Mouse (Mus musculus) gastrocnemius, adult 18-20 months (tissue): Measurements from ENCODE around the gene Rmi2. TPM values are rescaled to one million over a fixed set of nuclear protein-coding genes. Genes with fewer than 3 reads are reported as not detected.
A peak's percentile ranks its signal among the peaks of the same experiment; 100 is the strongest.

Experiments
- DNase-seq: peaks from one replicate; pipeline ENCODE4 v3.0.0; 2021; ENCODE audit warnings: low spot score
- total RNA-seq, 2 experiments: library from RNA; stranded (reverse); gene quantifications; 2 replicates each; pipeline ENCODE4 v1.2.3; 2021

Gene Rmi2
- total RNA-seq, 2 experiments from 2014 or later = 0.95 to 1.5 TPM

DNA sequence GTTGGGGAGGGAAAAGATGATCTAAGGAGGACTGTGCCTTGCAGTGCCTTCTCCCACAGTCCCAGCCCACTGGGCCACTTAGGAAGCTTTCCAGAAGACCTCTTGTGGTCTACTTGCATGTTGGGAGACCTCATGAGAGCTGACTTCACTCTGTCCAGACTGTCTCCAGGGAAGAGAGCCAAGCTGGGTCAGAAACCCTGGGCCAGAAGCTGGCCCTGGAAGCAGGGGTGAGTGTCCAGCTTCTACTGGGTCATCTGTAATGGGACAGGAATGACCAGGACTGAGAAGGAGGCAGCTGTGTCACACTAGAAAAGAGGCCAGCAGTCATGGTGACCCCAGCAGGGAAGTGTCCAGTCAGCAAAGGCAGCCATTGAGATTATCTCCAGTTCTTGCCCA is 30.7 kb downstream of the Rmi2 start:
- DNase-seq = peak; percentile 54

DNA sequence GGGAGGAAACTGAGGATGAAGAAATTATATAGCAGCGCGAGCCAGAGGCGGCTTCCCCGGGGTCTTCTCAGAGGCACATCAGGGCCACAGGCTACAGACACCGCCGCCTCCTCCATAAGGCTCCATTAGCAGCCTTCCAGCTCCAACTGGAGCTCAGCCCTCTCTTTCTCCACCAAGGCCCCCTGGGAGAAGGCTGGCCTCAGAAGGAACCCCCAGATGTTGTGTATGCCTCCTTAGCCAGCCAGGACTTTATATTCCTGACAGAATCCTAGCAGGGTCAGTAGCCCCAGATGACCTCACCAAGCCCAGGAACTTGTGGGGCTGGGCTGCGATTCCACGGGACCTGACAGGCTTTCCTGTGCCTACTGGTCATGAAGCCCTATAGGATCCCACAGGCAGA is 32.0 kb downstream of the Rmi2 start:
- DNase-seq = peak; percentile 68

DNA sequence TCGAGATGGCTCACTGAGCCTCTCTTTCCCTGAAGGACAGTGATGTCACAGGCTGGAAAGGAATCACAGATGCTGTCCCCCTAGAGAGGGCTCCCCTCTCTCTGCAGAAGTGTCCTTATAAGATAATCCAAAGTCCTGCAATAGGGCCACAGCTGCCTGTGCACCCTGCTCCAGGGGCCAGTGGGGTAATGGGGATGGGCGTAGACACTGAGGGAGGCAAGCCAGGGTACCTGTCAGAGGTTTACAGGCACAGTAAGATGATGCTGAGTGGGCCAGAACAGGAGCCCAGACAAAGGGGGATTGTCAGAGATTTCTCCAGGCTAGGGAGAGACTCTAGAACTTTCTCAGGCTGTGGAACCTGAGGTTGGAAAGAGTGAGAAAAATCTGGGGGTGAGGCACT is 32.6 kb downstream of the Rmi2 start:
- no peak for DNase-seq

DNA sequence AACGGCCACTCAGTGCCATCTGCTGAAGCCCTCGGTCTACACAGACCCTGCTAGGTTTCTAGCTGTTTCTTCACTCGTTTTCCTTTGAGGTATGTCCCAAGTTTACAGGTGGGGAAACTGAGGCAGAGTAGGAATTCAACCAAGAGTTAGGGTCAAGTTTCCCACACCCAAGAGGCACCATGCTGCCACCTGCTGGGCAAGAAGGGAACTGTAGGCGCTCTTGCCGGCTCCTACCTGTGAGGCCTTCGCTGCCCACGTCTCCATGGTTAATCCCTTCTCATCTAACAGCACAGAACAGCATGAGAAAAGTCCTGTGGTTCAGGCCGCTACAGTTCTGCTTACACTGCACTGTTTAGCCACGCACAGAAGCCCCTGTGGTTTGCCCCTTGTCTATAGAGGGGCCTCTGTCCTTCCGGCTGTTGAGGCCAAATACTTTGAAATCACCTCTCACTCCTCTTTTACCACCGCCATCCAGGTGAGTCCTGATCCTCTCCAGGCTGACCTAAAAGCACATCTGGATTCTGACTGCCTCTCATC is 33.1 kb downstream of the Rmi2 start:
- DNase-seq = peak; percentile 64

DNA sequence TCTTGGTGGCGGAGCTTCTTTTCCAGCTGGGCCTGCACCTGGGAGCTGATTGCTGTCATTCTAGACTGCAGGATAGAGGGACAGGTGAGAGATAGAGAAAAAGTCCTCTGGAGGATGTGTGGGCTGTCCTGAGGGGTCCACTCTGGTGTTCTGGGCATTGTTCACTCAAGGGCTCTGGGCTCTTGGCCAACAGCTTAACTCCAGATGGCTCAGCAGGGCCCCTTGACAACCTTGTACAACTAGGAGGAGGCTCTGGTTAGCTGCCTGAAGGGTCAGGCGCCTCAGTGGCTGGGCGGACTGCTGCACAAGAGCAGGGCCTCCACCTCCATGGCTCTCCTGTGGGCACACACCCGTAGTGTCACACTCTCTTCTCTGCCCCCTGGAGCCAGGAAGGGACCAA is 36.1 kb downstream of the Rmi2 start:
- no peak for DNase-seq

DNA sequence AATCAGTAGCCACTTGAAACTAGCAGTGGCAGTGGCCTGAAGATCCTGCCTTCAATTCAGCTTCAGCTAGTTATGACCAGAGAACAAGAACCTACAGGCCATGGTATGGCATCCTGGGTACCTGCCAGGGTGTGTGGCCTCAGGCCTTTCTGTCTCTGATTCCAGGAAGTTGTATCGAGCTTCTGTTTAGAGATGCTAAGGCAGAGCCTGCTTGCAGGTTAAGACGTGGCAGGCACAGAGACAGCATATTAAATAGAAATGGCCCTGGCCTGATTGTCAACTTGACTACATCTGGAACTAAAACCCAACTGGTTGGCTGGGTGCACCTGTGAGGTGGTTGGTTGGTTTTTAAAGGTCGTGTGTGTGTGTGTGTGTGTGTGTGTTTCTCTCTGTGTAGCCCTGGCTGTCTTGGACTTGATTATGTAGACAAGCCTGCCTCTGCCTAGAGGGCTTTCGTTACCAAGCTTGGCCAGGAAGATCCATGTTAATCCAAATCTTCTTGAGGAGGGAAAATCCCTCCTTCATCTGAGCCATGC is 38.0 kb downstream of the Rmi2 start:
- DNase-seq = no peak

DNA sequence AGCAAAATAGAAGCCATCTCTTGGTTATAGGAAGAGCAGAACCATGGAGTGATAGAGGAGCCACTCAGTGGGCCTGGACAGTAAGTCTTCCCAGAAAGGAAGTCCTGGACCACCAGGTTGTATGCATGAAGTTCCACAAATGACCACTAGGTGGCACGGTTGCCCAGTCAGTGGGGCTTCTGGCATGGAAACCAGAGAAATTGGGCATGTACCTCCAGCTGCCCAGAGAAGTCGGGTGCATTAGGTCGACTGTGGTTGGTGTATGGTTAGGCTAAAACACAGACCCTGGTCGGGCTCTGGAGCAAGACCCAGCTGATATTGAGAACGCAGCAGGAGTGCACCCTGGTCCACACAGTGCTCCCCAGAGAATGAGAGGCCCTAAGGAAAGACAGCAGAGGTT is 38.8 kb downstream of the Rmi2 start:
- DNase-seq = peak; percentile 85

DNA sequence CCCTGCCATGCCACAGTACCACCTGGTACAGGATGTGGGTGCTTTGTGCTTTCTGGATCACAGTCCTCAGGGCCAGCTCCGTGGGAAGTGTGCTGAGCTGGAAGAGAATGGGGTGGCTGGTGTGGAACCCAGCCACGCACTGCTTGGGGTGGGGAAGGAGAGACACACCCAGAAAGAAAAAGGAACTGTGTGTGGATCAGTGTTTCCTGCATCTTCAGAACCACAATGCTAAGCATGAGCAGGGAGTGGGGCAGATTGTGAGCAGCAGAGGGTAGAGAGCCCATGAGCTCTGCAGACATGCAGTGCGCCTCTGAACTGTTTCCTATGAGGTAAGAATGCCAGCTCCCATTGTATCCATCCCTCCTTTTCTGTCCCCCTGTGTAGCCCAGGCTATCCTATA is 43.4 kb downstream of the Rmi2 start:
- no peak for DNase-seq

DNA sequence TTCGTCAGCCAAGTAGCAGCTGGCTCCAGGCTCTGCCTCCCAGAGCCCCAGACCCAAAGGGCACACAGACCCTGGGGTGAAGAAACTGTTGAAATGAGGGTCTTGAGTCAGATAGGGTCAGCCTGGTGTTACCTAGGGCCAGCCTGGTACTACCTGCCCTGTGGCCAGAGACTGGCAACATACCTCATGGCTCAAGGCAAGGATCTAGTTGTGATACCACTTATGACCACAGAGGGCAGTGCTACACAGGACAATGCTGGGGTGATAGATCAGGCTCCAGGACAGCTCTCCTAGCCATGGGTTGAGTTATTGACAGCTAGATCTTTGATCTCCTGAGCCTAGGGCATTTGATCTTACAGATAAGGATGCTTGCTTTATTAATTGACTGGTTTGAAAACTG is 44.6 kb downstream of the Rmi2 start:
- DNase-seq = peak; percentile 65

DNA sequence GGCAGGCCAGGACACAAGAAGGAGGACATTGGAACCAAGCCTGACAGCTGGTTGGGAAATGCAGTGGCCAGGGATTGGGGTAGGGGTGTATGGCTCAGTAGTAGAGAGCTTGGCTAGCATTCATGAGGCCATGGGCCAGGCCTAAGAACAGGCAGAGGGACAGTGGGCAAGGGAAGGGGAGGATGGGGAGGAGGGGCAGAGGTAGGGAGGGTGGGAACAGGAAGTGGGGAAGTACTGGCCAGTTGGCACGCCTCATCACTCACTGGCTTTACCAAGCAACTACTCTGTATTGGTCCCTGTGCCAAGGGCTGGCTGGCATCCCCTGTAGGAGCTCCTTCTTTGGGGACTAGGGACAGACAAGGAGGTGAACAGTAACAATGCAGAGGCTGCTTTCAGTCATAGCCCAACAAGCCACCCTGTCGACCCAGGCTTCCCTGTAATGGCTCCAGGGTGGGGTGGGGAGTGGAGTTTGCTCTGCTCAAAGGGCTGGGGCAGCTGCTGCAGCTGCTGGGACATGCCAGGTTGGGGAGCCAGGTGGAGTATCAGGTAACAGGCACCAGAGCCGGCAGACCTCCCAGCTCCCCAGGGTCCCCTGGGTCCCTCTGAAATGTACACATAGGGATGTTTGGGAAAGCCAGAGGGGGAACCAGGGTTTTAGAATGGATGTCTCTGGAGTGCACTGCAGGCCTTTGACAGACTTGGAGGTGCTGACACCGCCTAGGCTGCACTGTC is 46.5 kb downstream of the Rmi2 start:
- DNase-seq = no peak

DNA sequence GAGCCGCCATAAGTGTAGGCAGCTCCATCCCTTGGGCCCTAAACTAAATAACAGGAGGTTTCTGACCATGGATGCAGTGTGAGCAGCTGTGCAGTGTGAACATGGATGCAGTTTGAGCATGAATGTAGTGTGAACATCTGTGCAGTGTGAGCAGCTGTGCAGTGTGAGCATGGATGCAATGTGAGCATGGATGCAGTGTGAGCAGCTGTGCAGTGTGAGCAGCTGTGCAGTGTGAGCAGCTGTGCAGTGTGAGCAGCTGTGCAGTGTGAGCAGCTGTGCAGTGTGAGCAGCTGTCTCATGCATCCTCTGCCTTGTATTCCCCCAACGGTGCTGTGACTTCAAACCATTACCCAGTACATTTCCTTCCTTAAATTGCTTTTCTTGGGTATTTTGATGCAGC is 52.6 kb downstream of the Rmi2 start:
- DNase-seq = no peak

DNA sequence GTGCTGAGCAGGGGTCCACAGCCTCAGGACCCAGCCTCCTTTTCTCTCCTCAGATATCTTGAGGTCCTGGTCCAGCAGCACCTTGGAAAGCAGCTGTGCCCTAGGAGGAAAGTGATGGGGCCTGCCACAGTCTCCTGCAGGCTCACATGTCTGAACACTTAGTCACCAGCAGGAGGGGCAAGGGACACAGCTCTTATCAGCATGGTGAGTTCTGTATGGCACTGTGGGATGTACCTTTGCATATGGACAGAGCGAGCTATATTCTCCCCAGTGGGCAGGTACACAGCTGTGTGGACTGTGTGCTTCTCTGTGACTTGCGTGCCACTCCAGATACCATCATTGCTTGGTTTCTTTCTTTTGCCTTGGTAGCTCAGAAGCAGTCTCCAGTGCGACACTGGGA is 55.5 kb downstream of the Rmi2 start:
- DNase-seq = no peak

DNA sequence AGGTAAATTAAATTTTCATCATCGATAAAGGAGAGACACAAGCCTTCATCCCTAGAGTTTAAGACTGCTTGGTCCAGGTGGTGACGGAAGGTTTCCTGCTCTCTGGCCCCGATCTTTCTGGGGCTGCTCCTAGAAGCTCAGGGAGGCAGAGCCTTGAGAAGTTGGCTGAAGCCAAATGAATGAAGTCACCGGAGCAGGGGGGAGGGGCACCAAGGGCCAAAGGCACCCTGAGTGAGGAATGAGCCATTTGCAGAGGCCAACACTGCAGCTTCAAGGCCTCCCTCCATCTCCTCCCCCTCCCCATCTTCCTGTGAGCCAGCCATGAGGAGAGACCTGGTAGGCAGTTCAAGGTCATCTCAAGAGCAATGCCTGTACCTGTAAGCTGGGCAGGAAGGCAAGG is 58.3 kb downstream of the Rmi2 start:
- no peak for DNase-seq

DNA sequence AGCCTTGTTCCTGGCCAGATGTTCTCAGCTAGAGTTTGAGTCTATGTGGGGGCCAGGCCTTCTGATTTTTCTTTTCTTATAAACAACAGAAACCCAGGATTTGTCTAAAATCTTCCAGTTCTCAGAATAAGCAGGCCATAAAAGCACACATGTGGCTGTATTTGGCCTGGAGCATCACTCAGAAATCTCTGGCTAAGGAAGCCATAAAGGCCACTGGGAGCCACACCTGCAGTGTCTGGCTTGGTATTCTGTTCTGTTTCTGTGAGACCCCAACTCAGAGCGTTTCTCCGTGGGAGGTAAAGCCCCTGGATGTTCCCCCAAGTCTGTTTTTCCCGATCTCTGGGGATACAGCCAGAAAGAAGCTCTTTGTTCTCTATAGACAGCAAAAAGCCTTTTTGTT is 61.0 kb downstream of the Rmi2 start:
- DNase-seq = no peak

DNA sequence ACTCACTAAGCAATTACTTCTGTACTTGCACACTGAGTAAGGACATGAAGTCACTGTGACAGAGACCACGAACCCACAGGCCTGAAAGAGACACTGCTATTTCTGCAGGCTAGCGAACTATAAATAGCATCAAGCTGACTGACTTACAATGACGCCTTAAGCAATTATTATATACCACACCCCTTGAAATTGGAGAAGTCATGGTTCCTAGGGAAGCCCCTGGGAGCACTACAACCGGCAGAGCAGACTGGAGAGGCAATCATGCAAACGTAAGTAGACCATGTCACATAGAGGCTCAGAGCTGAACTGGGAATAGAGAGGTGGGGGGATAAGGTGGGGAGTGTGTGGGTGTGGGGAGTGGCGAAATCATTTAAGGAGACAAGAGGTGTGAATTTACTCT is 62.5 kb downstream of the Rmi2 start:
- no peak for DNase-seq

DNA sequence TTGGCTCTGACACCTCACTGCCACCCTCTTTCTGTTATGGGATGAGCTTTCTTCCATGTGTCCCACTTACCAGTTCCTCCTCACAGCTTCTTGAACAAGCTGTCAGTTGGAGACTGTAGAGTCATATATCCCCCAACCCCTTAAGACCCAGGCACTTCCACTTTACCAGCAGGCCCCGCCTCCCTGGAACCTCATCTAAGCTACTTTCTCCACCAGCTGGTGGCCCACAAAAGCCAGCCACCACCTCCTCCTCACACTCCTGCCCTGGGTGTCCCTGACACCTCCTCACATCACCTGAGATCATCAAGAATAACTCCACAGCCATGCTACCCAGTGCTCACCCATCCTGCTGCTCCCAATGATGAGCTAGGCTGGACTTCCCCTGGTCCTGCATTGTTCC is 65.9 kb downstream of the Rmi2 start:
- DNase-seq = no peak

DNA sequence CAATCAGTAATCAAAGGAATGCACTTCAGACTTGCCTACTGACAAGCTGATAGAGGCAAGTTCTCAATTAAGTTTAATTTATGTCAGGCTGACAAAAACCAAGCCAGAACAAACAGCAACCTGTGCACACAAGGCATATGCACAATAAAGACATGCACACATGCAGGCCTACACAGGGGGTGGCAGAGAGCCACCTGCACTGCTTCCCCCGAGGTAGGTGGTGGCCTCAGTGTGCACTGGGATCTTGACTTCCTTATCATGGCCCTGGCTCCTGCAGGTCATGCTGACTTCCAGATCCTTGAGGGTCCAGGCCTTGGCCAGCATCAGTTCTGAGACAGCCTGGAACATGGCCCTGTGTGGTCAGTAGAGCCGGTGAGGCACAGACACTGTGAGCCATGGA is 67.1 kb downstream of the Rmi2 start:
- DNase-seq = no peak

DNA sequence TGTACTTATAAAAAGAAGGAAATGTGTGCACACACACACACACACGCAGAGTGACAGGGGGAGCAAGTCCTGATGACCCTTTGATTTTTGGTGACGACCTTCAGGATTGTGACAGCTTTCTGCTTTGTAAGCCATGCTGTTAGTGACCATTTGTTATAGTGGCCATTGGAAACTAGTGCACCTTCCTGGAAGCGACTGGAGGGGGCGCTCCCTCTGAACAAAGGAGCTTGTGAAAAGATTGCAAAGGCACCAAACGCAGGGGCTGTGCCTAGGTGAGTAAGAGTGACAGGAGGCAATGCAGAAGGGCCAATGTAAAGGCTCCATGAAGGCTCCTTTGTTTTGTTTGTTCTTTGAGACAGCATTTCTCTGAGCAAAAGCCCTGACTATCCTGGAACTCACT is 68.0 kb downstream of the Rmi2 start:
- no peak for DNase-seq

DNA sequence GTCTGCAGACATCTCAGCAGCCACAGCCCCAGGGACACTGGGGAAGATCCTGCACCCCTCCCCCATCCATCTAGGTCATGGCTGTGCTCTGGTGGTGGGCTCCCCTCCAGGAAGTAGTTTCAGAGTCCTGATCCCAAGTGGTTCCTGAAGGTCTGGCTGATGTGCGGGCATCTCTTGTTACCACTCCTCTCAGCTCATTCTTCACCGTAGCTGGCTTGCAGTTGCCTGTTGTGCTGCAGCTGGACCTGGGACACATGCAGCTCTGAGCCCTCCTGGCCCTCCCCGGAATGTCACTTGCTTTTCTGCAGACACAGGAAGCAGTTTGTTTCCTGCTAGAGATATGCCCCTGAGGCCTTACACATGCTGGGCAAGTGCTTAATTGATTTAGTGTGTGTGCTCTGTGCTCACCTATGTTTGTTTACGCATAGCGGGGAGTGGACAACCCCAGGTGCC is 70.8 kb downstream of the Rmi2 start:
- no peak for DNase-seq

DNA sequence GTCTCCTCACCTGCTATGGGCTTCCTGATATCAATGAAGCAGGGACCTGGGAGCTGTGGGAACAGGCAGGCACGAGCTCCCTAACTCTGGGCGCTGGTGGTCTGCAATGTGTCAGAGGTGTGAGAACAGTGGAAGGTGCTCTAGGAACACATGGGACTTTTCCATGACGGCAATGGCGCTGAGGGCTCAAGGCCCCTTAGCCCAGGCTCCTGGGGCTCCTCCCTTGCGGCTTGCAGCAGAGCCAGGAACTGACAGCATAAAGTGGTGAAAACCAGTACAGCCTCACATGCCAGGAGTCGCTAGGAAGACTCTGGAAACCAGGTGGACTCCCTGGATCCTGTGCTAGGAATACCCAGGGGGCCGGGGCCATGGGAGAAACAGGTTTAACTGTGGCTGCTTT is 75.7 kb downstream of the Rmi2 start:
- DNase-seq = no peak

DNA sequence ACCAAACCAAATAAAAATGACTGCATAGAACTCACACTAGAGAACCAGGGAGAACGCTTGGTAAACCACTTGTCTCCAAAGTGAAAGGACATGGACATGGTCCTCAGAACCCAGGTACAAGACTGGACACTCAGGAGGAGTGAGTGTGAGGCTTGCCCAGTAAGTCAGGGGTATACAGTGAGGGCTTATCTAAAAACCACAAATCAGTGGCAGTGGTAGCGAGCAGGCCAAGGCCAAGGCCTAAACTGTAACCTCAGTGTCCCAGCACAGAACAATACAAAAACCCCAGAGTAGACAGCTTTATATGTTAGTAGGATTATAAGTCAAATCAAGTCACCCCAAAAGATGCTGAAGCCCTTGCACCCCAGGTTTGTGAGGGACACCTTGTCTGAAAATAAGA is 76.2 kb downstream of the Rmi2 start:
- no peak for DNase-seq

DNA sequence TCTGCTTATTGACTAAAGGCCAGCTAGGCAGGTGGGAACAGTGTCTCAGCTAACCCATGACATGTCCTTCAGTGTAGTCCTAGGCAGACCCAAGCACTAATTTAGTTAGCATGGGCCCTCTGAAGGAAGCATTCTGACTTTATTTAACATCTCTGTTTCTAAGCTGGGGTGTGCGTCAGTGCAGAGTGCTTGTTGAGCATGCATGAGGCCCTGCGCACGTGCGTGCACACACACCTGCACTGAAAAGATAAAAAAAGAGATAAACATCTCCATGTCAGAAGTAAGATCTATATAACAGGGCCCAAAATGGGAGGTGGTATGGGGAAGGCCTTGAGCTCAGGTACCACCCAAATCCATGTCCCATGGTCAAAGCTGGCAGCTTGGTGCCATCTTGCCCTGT is 80.2 kb downstream of the Rmi2 start:
- DNase-seq = no peak

DNA sequence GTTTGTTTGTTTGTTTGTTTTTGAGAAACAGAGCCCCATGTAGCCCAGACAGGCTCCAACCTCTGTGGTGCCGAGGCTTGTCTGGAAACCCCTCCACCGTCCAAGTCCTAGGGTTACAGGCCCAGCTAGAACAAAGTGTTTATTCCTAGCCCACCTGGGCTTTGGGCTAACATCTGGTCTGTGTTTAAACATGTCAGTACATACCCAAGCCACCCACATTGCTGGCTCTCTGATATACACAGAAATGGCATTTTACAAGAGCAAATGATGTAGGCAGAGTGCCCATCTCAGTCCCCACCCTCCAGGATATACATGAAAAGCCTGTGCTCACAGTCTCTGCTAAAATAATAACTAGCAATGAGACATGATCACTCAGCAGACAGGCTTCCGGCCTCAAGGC is 81.4 kb downstream of the Rmi2 start:
- no peak for DNase-seq

DNA sequence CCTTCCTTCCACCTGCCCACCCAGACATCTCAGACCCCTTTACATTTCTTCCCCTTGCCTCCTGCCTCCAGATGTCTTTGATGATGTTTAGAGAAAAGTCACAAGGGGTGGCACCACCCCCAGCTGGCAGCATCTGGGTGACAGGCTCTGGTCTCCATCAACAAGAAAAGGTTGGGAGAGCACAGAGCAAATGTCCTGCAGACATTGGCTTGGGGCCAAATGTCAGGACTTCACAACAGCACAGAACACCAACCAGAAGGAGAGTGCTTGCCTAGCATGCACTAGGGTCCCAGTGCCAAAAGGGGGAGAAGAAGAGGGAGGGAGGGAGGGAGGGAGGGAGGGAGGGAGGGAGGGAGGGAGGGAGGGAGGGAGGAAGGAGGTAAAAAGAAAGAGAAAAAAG is 85.0 kb downstream of the Rmi2 start:
- DNase-seq = no peak
